Mouse (Mus musculus) hindbrain, embryonic 14.5 days (tissue): ENCODE data around the gene Plxdc2. TPM values are rescaled to one million over a fixed set of nuclear protein-coding genes. Genes with fewer than 3 reads are reported as not detected.
"Not testable (repeated sequence)": the region's sequence is repeated elsewhere in the genome, so short reads cannot be mapped to it uniquely, and the experiment has no call there.

Experiments
- ATAC-seq: fragments of 200-750 bp; cut with Nextera tagmentation; 2 replicates; pipeline ENCODE4 v1.8.0; 2017; ENCODE audit warnings: moderate number of reproducible peaks, mild to moderate bottlenecking, moderate TSS enrichment, moderate library complexity; ENCODE audit not compliant: low FRiP score
- DNase-seq: peaks from one replicate; pipeline ENCODE4 v3.0.0-alpha.2; 2015; ENCODE audit warnings: low spot score
- H3K27ac ChIP-seq: fragments of 300-500 bp; sonication (generic); 2 replicates; pipeline ENCODE4 v1.5.1; 2014; ENCODE audit warnings: mild to moderate bottlenecking, moderate library complexity
- H3K27me3 ChIP-seq: fragments of 300-500 bp; sonication (generic); 2 replicates; pipeline ENCODE4 v1.6.1; 2014; ENCODE audit warnings: mild to moderate bottlenecking, low read length, mixed read lengths; ENCODE audit not compliant: control insufficient read depth, insufficient read depth
- H3K36me3 ChIP-seq: fragments of 300-500 bp; sonication (generic); replicated peaks from 2 replicates; pipeline ENCODE4 v1.6.1; 2014; ENCODE audit not compliant: control insufficient read depth, insufficient read depth
- H3K4me1 ChIP-seq: fragments of 300-500 bp; sonication (generic); replicated peaks from 2 replicates; pipeline ENCODE4 v1.6.1; 2014; ENCODE audit warnings: antibody characterized with exemption, low read length, mixed read lengths; ENCODE audit not compliant: control insufficient read depth, insufficient read depth
- H3K4me2 ChIP-seq: fragments of 300-500 bp; sonication (generic); replicated peaks from 2 replicates; pipeline ENCODE4 v1.6.1; 2014; ENCODE audit warnings: mild to moderate bottlenecking, moderate library complexity
- H3K4me3 ChIP-seq: fragments of 300-500 bp; sonication (generic); replicated peaks from 2 replicates; pipeline ENCODE4 v1.5.1; 2014; ENCODE audit warnings: mild to moderate bottlenecking, low read length
- H3K9ac ChIP-seq: fragments of 300-500 bp; sonication (generic); 2 replicates; pipeline ENCODE4 v1.6.1; 2014
- H3K9me3 ChIP-seq: fragments of 300-500 bp; sonication (generic); 2 replicates; pipeline ENCODE4 v1.6.1; 2016; ENCODE audit warnings: low read length; ENCODE audit not compliant: control insufficient read depth
- WGBS: fragments of 180-500 bp; shearing (Covaris S2); extraction: QIAGEN DNeasy Blood & Tissue Kit; methylation state at CpG from one replicate; pipeline ENCODE4 v1.1.7; 2014; 5-methylcytosine and 5-hydroxymethylcytosine counted together
- polyA plus RNA-seq: library from polyadenylated mRNA; unstranded; fragments of >200 nt; fragmentation: Nextera tagmentation; extraction: Ambion mirVana; gene quantifications from 2 replicates; pipeline ENCODE4 v1.2.1, GENCODE M21; 2014

Gene Plxdc2
- polyA plus RNA-seq, 1 experiment from 2014 or later, result 25.6 TPM

DNA sequence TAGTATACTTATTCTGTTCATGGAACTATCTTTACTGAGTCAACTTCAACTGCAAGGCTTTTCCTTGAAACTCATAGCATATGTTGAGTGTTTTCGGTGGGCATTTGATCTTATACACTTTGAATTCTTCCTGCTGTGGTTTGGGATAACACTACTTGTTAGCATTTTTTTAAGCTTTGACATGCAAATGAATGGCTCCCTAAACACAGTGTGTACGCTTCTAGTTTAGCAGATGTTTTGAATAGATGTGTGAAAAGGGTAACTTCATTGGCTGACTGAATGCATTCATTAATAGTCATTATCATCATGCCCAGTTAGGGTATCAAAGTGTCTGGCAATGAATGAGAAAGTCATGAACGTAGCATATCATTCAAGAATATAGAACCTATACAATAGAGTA, 385.7 kb downstream of the Plxdc2 start:
- no peak for ATAC-seq
- Histone ChIP-seq H3K9me3 (no peaks in the 10 kb centered on the region), H3K27ac (no peak overlapping the region), H3K4me3 (no peak overlapping the region), H3K9ac (no peak overlapping the region), H3K4me1 (no peaks in the 10 kb centered on the region), H3K27me3 (no peaks in the 10 kb centered on the region), H3K4me2 (no peak overlapping the region), H3K36me3 (no peaks in the 10 kb centered on the region)
- 40% methylated on average over 3 of the region's 3 CpGs for WGBS
- DNase-seq, result no peak

DNA sequence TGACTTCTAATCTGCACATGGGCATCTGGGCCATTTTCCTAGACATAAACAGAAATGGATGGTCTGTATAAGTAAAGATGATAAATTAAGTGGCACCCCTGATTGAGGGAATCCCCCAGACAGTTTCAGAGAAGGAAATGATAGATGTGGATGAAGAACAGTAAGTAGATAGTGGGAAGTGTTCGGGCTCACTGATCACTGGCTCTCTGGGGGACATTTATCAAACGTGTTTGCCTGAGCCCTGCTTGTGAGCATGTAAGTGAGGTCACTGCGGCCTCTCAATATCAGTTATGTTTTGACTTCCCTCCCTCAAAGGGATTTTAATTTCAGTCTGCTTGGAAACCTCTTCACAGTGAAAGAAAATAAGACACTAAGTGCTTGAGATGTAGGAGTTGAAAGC, 387.5 kb downstream of the Plxdc2 start:
- H3K9ac ChIP-seq, result no peak overlapping the region
- no peak for ATAC-seq
- no peak overlapping the region for H3K27ac ChIP-seq
- H3K4me3 ChIP-seq, result no peak overlapping the region
- H3K4me1 ChIP-seq, result no peaks in the 10 kb centered on the region
- H3K9me3 ChIP-seq, result no peaks in the 10 kb centered on the region
- no peak overlapping the region for H3K4me2 ChIP-seq
- 52% methylated on average over 3 of the region's 3 CpGs for WGBS
- no peak for DNase-seq
- no peaks in the 10 kb centered on the region for H3K36me3 ChIP-seq
- no peaks in the 10 kb centered on the region for H3K27me3 ChIP-seq

DNA sequence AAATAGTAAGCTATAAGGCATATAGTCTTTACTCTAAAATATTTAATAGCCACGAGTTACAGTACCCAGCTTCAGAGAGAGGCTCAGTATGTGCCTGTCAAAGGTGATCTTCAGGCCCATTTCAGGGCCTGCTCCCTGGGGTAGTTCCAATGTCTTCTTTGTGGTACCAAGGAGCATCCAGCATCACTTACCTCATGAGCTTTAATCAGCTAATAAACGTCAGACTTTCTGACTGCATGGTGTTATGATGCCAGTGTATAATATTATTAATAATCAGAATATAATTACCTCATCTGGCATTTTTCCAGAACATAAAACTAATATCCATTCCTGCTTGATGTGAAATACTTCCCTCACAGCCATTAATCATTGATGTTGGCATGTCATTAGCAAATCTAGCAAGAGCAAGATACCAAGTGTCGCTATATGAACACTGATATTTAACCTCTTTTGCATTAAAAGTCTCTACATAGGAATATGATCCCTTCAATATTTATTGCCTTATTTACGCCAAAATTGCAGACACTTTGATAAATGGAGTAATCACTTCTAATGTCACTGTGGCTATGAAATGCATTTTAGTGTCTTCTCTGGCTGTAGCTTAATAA, 393.3 kb downstream of the Plxdc2 start:
- Histone ChIP-seq H3K9ac (no peak overlapping the region), H3K4me1 (no peaks in the 10 kb centered on the region), H3K27me3 (no peaks in the 10 kb centered on the region), H3K4me2 (no peak overlapping the region), H3K27ac (no peak overlapping the region), H3K4me3 (no peak overlapping the region), H3K36me3 (no peaks in the 10 kb centered on the region), H3K9me3 (no peaks in the 10 kb centered on the region)
- ATAC-seq (peak; percentile 37; the same call in 1 of the 2 replicates), DNase-seq (peak; percentile 33)
- WGBS, result 64% methylated on average over 4 of the region's 4 CpGs

DNA sequence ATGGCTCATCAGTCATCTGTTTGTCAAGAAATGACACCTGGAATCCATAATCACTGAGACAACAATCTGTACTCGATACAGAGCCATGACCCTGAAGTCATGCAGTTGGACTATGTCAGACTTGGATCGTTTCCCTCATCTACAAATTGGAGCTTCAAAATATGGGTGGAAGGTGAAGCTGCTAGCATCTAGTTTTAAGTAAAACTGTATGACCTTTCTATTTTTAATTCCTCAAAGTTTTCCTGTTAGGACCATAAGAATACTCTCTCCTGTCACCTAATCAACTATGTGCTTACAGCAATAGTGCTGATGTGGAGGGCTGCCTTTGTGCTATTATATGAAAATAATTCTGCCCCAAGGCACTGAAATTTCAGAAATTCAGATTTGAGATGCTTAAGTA, 401.1 kb downstream of the Plxdc2 start:
- no peaks in the 10 kb centered on the region for H3K4me1 ChIP-seq
- no peaks in the 10 kb centered on the region for H3K27me3 ChIP-seq
- no peak overlapping the region for H3K27ac ChIP-seq
- H3K4me3 ChIP-seq, result no peak overlapping the region
- ATAC-seq (no peak), DNase-seq (no peak)
- no peak overlapping the region for H3K4me2 ChIP-seq
- H3K9ac ChIP-seq, result no peak overlapping the region
- WGBS, result 80% methylated on average over 2 of the region's 2 CpGs
- H3K36me3 ChIP-seq, result no peaks in the 10 kb centered on the region
- no peaks in the 10 kb centered on the region for H3K9me3 ChIP-seq

DNA sequence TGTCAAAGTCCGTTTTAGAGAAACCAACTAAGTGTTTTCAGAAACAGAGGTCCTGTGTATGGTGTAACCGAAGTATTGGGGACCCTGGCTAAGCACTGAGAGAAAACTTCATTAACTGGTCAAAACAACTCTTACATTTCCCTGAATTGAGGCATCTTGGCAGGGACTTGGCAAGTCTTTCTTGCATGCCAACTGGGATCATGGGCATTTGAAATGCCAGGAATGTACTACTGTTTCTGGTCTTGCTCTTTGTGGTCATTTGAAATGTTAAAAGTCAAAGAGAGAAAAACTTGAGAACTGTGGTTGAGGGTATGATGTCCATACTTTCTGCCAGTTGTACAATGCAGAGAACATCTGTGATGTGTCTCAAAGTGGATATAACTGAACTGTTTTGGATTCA, 403.7 kb downstream of the Plxdc2 start:
- no peak for ATAC-seq
- H3K4me3 ChIP-seq, result no peak overlapping the region
- 92% methylated on average over 2 of the region's 2 CpGs for WGBS

DNA sequence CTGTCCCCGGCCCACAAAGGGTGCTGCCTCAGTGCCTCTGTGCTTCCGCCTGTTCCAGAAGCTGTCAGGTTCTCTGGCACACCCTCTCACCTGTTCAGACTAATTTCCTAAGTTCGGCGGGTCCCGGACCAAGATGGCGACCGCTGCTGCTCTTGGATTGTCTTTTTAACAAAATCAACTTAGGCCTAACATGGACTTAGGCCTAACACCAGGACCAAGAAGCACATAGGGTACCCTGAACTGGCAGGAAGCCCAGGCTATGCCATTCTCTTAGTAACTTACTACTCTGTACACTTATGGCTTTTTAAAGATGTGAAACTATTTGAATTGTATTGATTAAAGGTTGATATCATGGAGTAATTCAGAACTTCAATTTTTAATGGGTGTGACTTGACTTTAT, 413.0 kb downstream of the Plxdc2 start:
- not testable (repeated sequence) for H3K9ac ChIP-seq, ATAC-seq, H3K36me3 ChIP-seq, H3K4me2 ChIP-seq, H3K27me3 ChIP-seq, DNase-seq, H3K9me3 ChIP-seq, H3K4me1 ChIP-seq, H3K4me3 ChIP-seq, H3K27ac ChIP-seq
- 97% methylated on average over 5 of the region's 7 CpGs for WGBS

More for the DNA sequence above, 403.7 kb downstream of the Plxdc2 start:
- Histone ChIP-seq H3K36me3 (no peaks in the 10 kb centered on the region), H3K4me1 (no peaks in the 10 kb centered on the region), H3K9ac (no peak overlapping the region), H3K4me2 (no peak overlapping the region), H3K27me3 (no peaks in the 10 kb centered on the region), H3K9me3 (no peaks in the 10 kb centered on the region), H3K27ac (no peak overlapping the region)
- no peak for DNase-seq

DNA sequence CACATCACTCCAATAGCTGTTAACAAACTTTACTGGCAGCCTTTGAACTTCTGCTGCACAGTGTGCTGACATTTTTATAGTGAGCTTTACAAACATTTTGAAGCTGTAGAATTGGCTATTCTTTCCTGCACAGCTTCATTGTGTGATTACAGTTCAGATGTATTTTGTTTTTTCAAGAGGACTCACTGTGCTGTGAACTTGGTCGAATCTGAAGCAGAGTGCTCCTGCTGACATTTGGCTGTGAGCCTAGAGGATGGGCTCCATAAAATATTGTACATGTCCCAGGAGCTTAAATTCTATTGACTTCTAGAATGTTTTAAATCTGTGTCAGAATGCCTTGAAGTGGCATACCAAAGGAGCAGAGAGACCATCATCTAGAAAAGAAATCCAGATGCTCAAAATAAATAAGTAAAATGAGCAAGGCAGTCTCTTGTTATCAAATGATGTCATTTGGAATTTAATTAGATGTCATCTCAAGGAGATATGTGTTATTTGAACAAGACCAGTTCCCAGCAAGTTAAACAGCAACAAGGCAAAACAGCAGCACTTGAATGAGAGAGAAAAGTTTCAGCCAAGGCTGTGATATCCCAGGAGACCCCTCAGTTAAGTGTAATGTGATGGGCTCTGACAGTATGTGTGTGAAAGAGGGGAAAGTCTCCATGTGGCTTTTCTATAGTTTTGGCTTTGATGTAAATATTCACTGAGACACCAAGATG, 417.5 kb downstream of the Plxdc2 start:
- Histone ChIP-seq H3K27me3 (no peaks in the 10 kb centered on the region), H3K4me3 (no peak overlapping the region), H3K9ac (no peak overlapping the region), H3K27ac (no peak overlapping the region), H3K4me2 (no peak overlapping the region), H3K36me3 (no peaks in the 10 kb centered on the region), H3K4me1 (no peaks in the 10 kb centered on the region), H3K9me3 (no peaks in the 10 kb centered on the region)
- 27% methylated on average over 1 of the region's 1 CpGs for WGBS
- ATAC-seq (no peak), DNase-seq (no peak)

DNA sequence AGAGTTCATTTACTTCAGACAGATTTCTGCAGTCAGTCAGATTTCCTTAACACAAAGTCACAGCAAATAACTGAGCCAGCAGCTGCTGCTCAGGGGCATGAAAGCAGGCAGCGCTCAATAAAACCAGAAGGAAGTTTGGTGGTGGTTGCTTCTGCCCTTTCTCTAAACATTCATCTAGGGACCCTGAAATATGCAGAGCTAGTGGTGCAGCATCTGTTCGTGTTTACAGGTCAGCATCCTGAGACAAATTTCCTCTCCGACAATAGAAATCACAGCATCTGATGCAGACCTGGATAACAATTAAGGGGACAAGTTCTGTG, 418.0 kb downstream of the Plxdc2 start:
- H3K27ac ChIP-seq, result no peak overlapping the region
- no peak overlapping the region for H3K4me2 ChIP-seq
- no peaks in the 10 kb centered on the region for H3K4me1 ChIP-seq
- no peaks in the 10 kb centered on the region for H3K27me3 ChIP-seq
- no peaks in the 10 kb centered on the region for H3K9me3 ChIP-seq
- H3K36me3 ChIP-seq, result no peaks in the 10 kb centered on the region
- 70% methylated on average over 3 of the region's 3 CpGs for WGBS
- DNase-seq, result no peak
- H3K4me3 ChIP-seq, result no peak overlapping the region
- no peak for ATAC-seq
- no peak overlapping the region for H3K9ac ChIP-seq

DNA sequence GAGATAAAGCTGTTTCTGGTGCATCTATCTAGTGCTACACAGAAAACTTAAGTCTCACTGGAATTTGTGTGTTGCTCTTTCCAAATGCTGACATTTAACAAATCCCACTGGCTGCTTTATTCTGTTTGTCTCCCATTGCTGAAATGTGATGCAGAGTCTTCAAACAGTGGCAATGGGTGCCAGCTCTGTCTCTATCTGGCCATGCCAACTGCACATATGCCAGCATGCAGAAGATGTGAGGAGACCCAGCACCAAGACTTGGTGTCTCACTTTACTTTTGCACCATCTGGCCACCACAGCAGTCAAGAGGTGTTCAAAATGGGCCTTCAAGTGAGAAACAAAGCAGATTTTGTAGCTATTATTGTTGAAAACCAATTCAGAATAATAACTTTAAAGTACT, 439.2 kb downstream of the Plxdc2 start:
- Histone ChIP-seq H3K9ac (no peak overlapping the region), H3K4me3 (no peak overlapping the region), H3K4me2 (no peak overlapping the region), H3K27me3 (no peaks in the 10 kb centered on the region), H3K4me1 (no peaks in the 10 kb centered on the region), H3K27ac (no peak overlapping the region), H3K9me3 (no peaks in the 10 kb centered on the region), H3K36me3 (no peaks in the 10 kb centered on the region)
- ATAC-seq, result no peak
- no peak for DNase-seq
